Mouse (Mus musculus): ENCODE results near the gene Prap1.
"Not testable (repeated sequence)": the region's sequence is repeated elsewhere in the genome, so short reads cannot be mapped to it uniquely, and the experiment has no call there.

- not testable (repeated sequence) for TF ChIP-seq CTCF (conservative IDR thresholded peaks at IDR 0.05; ENCODE audit: insufficient read depth, insufficient read length, low read depth, low read length); POLR2A (IDR thresholded peaks at IDR 0.05; ENCODE audit: low read depth, low read length)
Measured at GRCm38 (mm10) chr7:140134033-140134432, 40.8 kb downstream of the Prap1 start.
